Mouse (Mus musculus) macrophage (primary cell): ENCODE data around the gene Nr2e3. TPM values are rescaled to one million over a fixed set of nuclear protein-coding genes. Genes with fewer than 3 reads are reported as not detected.
"Not testable (repeated sequence)": the region's sequence is repeated elsewhere in the genome, so short reads cannot be mapped to it uniquely, and the experiment has no call there.

Source experiments
- H3K27ac ChIP-seq: fragments of 350-480 bp; formaldehyde crosslinking; 2 replicates; pipeline ENCODE4 v1.9.0; 2021
- H3K36me3 ChIP-seq: fragments of 350-480 bp; formaldehyde crosslinking; 2 replicates; pipeline ENCODE4 v1.9.0; 2021; ENCODE audit errors: inconsistent target
- H3K4me3 ChIP-seq: fragments of 350-480 bp; formaldehyde crosslinking; 2 replicates; pipeline ENCODE4 v1.9.0; 2021; ENCODE audit errors: inconsistent target
- H3K79me2 ChIP-seq: fragments of 350-480 bp; formaldehyde crosslinking; 2 replicates; pipeline ENCODE4 v1.9.0; 2021; ENCODE audit errors: inconsistent target
- WGBS: methylation state at CpG from one replicate; pipeline ENCODE4 v1.1.7; 2026; ENCODE audit warnings: inconsistent platforms; ENCODE audit not compliant: missing documents; 5-methylcytosine and 5-hydroxymethylcytosine counted together
- polyA plus RNA-seq: library from polyadenylated mRNA; stranded (reverse); fragments of 250-400 nt; gene quantifications from 3 replicates; pipeline ENCODE4 v1.2.4, GENCODE M21; 2018; ENCODE audit warnings: inconsistent platforms

Nr2e3 gene
- polyA plus RNA-seq, 1 experiment from 2014 or later = not detected

GRCm38 (mm10) chr9:59958115-59958514 is 2.3 kb downstream of the Nr2e3 start:
- WGBS = 75% methylated on average over 1 of the region's 1 CpGs
- not testable (repeated sequence) for H3K36me3 ChIP-seq, H3K4me3 ChIP-seq, H3K79me2 ChIP-seq, H3K27ac ChIP-seq

- no peak overlapping the region for H3K4me3 ChIP-seq
- H3K36me3 ChIP-seq = no peaks in the 10 kb centered on the region
- H3K79me2 ChIP-seq = no peaks in the 10 kb centered on the region
- H3K27ac ChIP-seq = no peak overlapping the region
- WGBS = 73% methylated on average over 6 of the region's 6 CpGs
Observed at GRCm38 (mm10) chr9:59956496-59956895, 4.0 kb downstream of the Nr2e3 start.

DNA sequence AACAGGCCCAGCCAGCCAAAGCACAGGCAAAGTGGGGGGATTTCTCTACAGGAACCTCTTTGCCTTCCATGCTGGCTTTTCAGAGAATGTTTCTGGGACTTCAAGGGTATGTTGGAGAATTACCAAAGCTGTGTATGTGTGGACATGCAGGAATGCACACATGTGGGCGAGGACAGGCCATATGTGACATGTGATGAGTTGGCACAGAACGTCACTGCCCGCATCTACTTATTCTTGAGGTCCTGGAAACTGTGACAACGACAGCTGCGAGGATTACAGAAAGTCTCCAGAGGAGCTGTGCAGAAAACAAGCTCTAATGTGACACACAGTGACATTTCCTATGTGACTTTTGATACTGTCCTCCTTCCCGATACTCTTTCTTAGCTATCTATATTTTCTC is 4.8 kb downstream of the Nr2e3 start:
- 88% methylated on average over 6 of the region's 6 CpGs for WGBS
- Histone ChIP-seq H3K4me3 (no peak overlapping the region), H3K79me2 (no peaks in the 10 kb centered on the region), H3K27ac (no peak overlapping the region), H3K36me3 (no peaks in the 10 kb centered on the region)

- 86% methylated on average over 3 of the region's 3 CpGs for WGBS
- Histone ChIP-seq H3K79me2 (no peaks in the 10 kb centered on the region), H3K36me3 (no peaks in the 10 kb centered on the region), H3K27ac (no peak overlapping the region), H3K4me3 (no peak overlapping the region)
Observed at GRCm38 (mm10) chr9:59955199-59955598, 5.3 kb downstream of the Nr2e3 start.

GRCm38 (mm10) chr9:59953556-59953955 is 6.9 kb downstream of the Nr2e3 start:
- Histone ChIP-seq H3K36me3 (no peaks in the 10 kb centered on the region), H3K79me2 (no peaks in the 10 kb centered on the region), H3K4me3 (no peak overlapping the region), H3K27ac (no peak overlapping the region)
- 93% methylated on average over 7 of the region's 7 CpGs for WGBS

- Histone ChIP-seq H3K4me3 (no peak overlapping the region), H3K79me2 (no peaks in the 10 kb centered on the region), H3K36me3 (no peaks in the 10 kb centered on the region), H3K27ac (no peak overlapping the region)
- WGBS = 76% methylated on average over 8 of the region's 8 CpGs
Observed at GRCm38 (mm10) chr9:59952515-59953070, 7.9 kb downstream of the Nr2e3 start.

DNA sequence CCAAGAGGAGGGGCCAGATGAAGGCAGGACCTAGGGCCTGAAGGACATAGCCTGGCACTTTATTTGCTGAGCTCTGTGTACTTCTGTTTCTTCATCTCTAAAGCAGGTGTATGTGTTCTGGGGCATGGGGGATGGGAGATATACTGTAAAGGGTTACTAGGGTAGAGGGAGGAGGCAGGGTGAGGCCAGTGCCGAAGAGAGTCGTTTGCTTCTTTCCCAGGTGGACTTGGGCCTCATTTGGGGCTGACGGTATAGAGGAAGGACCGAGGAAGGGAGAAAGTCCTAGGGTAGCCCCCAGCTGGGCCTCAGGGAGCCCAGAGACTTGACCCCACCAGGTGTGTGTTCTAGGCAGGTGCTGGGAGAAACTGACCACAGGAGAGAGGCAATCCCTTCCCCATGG is 8.5 kb downstream of the Nr2e3 start:
- no peak overlapping the region for H3K27ac ChIP-seq
- 96% methylated on average over 4 of the region's 4 CpGs for WGBS
- no peak overlapping the region for H3K4me3 ChIP-seq
- no peaks in the 10 kb centered on the region for H3K79me2 ChIP-seq
- H3K36me3 ChIP-seq = no peaks in the 10 kb centered on the region

GRCm38 (mm10) chr9:59951001-59951750 is 9.3 kb downstream of the Nr2e3 start:
- Histone ChIP-seq H3K27ac (no peak overlapping the region), H3K79me2 (no peaks in the 10 kb centered on the region), H3K36me3 (no peaks in the 10 kb centered on the region), H3K4me3 (no peak overlapping the region)
- WGBS = 93% methylated on average over 9 of the region's 9 CpGs

GRCm38 (mm10) chr9:59949981-59950380 is 10.5 kb downstream of the Nr2e3 start:
- WGBS = 92% methylated on average over 5 of the region's 5 CpGs
- no peaks in the 10 kb centered on the region for H3K79me2 ChIP-seq
- H3K4me3 ChIP-seq = no peak overlapping the region
- no peaks in the 10 kb centered on the region for H3K36me3 ChIP-seq
- H3K27ac ChIP-seq = no peak overlapping the region

DNA sequence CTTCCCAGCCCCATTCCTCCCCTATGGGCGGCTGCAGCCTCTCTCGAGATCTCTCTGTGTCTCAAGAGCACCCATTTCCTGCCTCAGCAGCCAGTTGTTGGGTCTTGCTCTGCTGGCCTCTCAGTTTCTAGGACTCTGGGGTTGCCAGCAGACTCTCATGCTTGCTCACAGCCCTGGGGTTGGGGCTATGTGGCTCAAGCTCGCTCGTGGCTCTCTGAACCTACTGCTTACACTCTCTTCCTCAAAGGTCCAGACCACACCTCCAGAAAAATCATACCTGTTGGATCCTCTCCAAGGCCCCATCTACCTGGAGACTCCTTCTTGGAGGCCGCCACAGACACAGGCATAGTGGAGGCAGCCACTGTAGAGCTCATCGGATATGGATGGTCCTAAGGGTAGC is 10.9 kb downstream of the Nr2e3 start:
- WGBS = 63% methylated on average over 6 of the region's 6 CpGs
- no peak overlapping the region for H3K27ac ChIP-seq
- H3K36me3 ChIP-seq = no peaks in the 10 kb centered on the region
- H3K79me2 ChIP-seq = no peaks in the 10 kb centered on the region
- no peak overlapping the region for H3K4me3 ChIP-seq

DNA sequence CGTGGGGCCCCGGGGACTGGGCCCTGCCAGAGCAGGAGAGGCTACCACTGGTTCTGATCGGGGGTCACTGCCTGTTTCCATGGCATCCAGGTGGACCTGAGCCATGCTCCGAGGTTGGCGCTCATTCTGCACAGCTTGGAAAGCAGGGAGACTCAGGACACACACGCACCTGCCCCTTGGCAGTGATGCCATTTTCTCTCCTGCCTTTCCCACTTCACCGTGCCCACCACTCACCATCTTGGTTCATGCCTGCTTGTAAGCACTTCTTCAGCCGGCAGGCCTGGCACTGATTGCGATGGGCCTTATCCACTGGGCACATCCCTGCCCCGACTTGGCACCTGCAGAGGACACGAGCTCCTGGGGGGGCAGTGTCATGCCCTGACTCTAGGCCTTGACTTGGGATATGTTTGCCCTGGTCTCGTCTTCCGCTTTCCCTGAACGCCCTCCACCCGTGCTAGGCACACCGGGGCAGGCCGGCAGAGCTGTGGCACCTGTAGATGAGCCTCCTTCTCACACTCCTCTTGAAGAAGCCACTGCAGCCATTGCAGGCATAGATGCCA is 11.7 kb downstream of the Nr2e3 start:
- Histone ChIP-seq H3K36me3 (no peaks in the 10 kb centered on the region), H3K79me2 (no peaks in the 10 kb centered on the region), H3K4me3 (no peak overlapping the region), H3K27ac (no peak overlapping the region)
- WGBS = 93% methylated on average over 17 of the region's 17 CpGs

DNA sequence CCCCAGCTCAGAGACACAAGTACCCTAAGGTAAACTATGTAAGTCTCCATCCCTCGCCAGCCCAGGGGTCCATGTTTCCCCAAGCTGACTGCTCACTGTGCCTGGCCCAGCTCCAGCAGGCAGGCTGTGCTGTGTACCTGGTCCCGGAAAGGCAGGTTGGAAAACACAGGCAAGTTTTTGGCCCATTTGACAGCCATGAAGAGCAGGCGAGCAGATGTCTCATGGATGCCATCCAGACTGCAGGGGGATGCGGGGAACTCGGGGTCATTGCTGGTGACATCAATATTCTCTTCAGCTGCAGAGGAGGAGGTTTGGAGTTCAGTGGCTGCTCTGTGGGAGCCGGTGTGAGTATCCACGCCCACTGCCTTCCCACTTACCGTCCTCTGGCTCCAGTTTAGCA is 12.2 kb downstream of the Nr2e3 start:
- WGBS = 91% methylated on average over 8 of the region's 8 CpGs
- Histone ChIP-seq H3K4me3 (no peak overlapping the region), H3K27ac (no peak overlapping the region), H3K79me2 (no peaks in the 10 kb centered on the region), H3K36me3 (no peaks in the 10 kb centered on the region)

DNA sequence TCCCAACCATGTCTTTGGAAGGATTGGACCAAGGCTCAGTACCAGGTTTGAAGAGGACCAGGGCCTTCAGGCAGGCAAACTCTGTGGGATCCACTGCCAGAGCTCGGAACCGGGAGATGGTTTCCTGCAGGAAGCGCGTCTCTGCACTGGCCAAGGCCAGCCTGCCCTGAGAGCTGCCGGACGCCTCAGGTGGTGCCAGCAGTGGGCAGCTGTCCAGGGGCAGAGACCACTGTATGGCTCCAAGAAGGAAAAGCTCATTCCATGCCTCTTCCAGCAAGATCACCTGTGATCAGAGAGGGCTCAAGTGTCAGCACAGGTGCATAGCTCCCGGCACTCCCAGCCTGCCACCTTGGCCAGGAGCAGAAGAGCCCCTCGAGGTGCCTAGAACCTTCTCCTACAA is 13.2 kb downstream of the Nr2e3 start:
- WGBS = 96% methylated on average over 8 of the region's 8 CpGs

GRCm38 (mm10) chr9:59945241-59945640 is 15.2 kb downstream of the Nr2e3 start:
- H3K4me3 ChIP-seq = no peak overlapping the region
- WGBS = 92% methylated on average over 3 of the region's 3 CpGs
- H3K36me3 ChIP-seq = no peaks in the 10 kb centered on the region
- H3K27ac ChIP-seq = no peak overlapping the region
- H3K79me2 ChIP-seq = no peaks in the 10 kb centered on the region

More for the DNA sequence above, 13.2 kb downstream of the Nr2e3 start:
- no peaks in the 10 kb centered on the region for H3K36me3 ChIP-seq
- H3K27ac ChIP-seq = no peak overlapping the region
- H3K4me3 ChIP-seq = no peak overlapping the region
- H3K79me2 ChIP-seq = no peaks in the 10 kb centered on the region

DNA sequence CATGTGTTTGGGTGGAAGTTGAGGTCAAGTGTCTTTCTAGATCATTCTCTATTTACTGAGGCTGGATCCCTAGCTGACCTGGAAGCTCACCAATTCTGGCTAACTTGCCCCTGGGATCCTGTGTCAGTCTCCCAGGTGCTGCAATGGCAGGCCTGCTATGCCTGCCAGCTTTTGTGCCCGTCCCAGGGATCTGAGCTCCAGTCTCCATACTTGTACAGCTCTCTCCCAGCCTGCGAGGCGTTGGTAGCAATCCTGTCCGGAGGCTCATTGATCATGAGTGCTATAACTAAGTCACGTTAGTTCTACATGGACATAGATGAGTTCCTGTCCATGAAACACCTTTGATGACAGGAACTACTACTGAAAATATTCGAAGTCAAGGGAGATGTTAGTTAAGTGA is 16.6 kb downstream of the Nr2e3 start:
- Histone ChIP-seq H3K79me2 (no peaks in the 10 kb centered on the region), H3K36me3 (no peaks in the 10 kb centered on the region), H3K4me3 (no peak overlapping the region), H3K27ac (no peak overlapping the region)
- 94% methylated on average over 6 of the region's 6 CpGs for whole genome bisulfite sequencing
